Mouse (Mus musculus): ENCODE measurements around the gene Gm8978. TPM values are rescaled to one million over a fixed set of nuclear protein-coding genes. Genes with fewer than 3 reads are reported as not detected.
"Not testable (repeated sequence)": the region's sequence is repeated elsewhere in the genome, so short reads cannot be mapped to it uniquely, and the experiment has no call there.

The Gm8978 gene
- polyA plus RNA-seq (2015; fragmentation: Nextera tagmentation; extraction: Ambion mirVana) = not detected in 2 replicates

DNA sequence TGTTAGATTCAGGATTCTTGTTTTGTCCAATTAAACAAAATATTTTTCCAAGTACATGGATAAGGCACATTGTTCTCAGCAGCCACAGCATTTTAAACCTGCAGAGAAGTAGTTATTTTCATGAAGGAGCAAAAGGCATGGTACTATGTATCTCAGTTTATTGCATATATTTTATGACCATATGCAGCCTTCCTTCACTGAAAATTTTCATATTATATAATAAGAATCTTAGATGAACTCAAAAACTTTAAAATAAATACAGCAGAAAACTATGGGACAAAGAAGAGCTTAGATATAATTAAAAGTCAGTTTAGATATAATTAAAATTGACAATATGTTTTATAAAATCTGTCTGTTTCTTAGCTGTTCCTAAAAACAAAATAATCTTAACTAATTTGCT is at the start of gene Gm8978:
Gm8978 (minus strand) TSS at position 101 of the 400 bp plus-strand sequence.
- not testable (repeated sequence) for H3K4me2 ChIP-seq (ENCODE audit: low read depth, low read length); ATAC-seq; H3K9ac ChIP-seq (replicated peaks); H3K27me3 ChIP-seq (ENCODE audit: insufficient read depth, low read length); H3K4me1 ChIP-seq (ENCODE audit: insufficient read depth); H3K4me3 ChIP-seq (ENCODE audit: low read depth, low read length); H3K27ac ChIP-seq (ENCODE audit: low read depth); H3K9me3 ChIP-seq (ENCODE audit: low read length); H3K36me3 ChIP-seq (replicated peaks; ENCODE audit: insufficient read depth, low read length); DNase-seq

DNA sequence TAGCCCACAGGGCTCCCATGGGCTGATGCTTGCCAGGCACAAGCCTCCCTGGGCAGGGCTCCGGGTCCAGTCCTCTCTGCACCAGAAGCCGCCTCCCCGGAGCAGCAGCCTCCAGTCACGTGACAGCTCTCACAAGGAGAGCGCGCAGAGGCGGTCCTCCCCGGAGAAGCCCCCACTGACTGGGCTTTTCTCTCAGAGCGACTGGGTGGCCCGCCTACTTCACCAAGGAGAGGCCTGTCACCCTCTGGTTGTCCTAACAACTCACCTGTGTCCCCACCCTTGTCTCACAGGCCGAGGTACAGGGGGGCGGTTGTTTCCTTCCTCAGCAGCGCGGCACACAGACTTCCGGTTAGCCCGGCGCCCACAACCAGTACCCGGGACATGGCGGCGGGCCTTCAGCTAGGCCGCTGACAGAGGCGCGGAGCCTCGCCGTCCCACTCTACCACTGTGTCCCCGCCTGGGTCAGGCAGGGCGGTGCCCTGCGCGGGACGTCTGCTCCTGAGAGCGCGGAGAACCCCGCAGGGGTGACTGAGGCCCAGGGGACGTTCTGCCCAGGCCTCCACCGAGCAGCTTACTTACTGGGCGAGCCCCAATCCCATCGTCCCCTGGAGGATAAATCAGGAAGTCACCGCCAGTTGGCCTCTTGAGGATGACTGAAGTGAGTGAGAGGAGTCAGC is 35.3 kb downstream of the Gm8978 start:
- not testable (repeated sequence) for H3K27me3 ChIP-seq (ENCODE audit: insufficient read depth, low read length); H3K36me3 ChIP-seq (replicated peaks; ENCODE audit: insufficient read depth, low read length); H3K9me3 ChIP-seq (ENCODE audit: low read length); H3K4me1 ChIP-seq (ENCODE audit: insufficient read depth); H3K27ac ChIP-seq (ENCODE audit: low read depth)
- Histone ChIP-seq H3K4me2 (ENCODE audit: low read depth, low read length) (peak overlapping the region; percentile 65), H3K9ac (replicated peaks) (peak overlapping the region; percentile 46), H3K4me3 (ENCODE audit: low read depth, low read length) (peak overlapping the region; percentile 44)
- DNase-seq = peak; percentile 63
- peak; percentile 94 for ATAC-seq
- WGBS (ENCODE audit: insufficient replicate concordance) = 4% methylated on average over 9 of the region's 38 CpGs

- H3K36me3 ChIP-seq (replicated peaks; ENCODE audit: insufficient read depth, low read length); H3K27ac ChIP-seq (ENCODE audit: low read depth); H3K4me1 ChIP-seq (ENCODE audit: insufficient read depth); H3K4me2 ChIP-seq (ENCODE audit: low read depth, low read length); H3K4me3 ChIP-seq (ENCODE audit: low read depth, low read length); ATAC-seq; DNase-seq; H3K9ac ChIP-seq (replicated peaks); H3K27me3 ChIP-seq (ENCODE audit: insufficient read depth, low read length); H3K9me3 ChIP-seq (ENCODE audit: low read length): not testable (repeated sequence)
- 72% methylated on average over 5 of the region's 5 CpGs for WGBS (ENCODE audit: insufficient replicate concordance)
These were observed 56.5 kb downstream of the Gm8978 start for GRCm38 (mm10) chr19:33568551-33568950.

Small RNAs within 50 kb of the gene (microRNA-seq; reads per million reads assigned to microRNA genes)
- not detected for gene Gm27440

Other genes starting within 250 kb of the Gm8978 start
- 3.0 and 3.1 TPM in 2 replicates for gene Rnls, start 233.0 kb downstream of the Gm8978 start, polyA plus RNA-seq (2015; fragmentation: Nextera tagmentation; extraction: Ambion mirVana)
- not detected in 2 replicates for gene Lipo4, start 107.5 kb downstream of the Gm8978 start, polyA plus RNA-seq (2015; fragmentation: Nextera tagmentation; extraction: Ambion mirVana)
- gene Lipo2, start 126.1 kb upstream of the Gm8978 start, polyA plus RNA-seq (2015; fragmentation: Nextera tagmentation; extraction: Ambion mirVana) = not detected in 2 replicates
- 3.5 and 3.6 TPM in 2 replicates for gene Lipo3, start 136.7 kb upstream of the Gm8978 start, polyA plus RNA-seq (2015; fragmentation: Nextera tagmentation; extraction: Ambion mirVana)
- not detected in 2 replicates for gene Lipo1, start 162.2 kb upstream of the Gm8978 start, polyA plus RNA-seq (2015; fragmentation: Nextera tagmentation; extraction: Ambion mirVana)